Mouse (Mus musculus): ENCODE measurements at regions not wholly inside any gene's neighbourhood (a gene's known extent, or its start where the extent isn't known, plus 50 kb on each side); places are given as distances from the start of the nearest gene placed in this dataset.

DNA sequence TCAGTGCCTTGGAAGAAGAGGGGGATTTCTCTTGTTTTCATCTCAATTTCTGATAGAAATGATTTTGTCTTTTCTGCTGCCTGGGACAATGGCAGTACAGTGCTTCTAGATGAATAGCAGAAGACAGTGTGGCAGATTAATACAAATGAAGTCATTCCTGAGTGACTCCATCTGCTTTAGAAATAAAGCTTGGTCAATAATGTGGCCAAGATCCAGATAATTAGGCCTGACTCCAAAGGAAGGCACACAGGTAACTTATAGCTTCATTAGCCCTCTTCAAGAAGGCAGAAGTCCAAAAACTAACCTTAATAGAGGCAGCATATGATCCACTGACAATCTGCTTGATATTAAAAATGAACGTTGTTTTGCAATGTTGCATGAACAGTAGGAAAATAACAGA is 151.0 kb upstream of the Cdh20 start:
- in situ Hi-C loops (cut with MboI; ENCODE audit: low sequenced_read_pairs in 2 of 2, unreplicated experiment in 2 of 2), result no loop called here
- Histone ChIP-seq H3K27ac (ENCODE audit: insufficient read depth, low read depth, low read length, poor library complexity, severe bottlenecking) (no peak overlapping the region), H3K4me1 (ENCODE audit: control insufficient read depth in 2 of 2, insufficient read depth in 2 of 2, low read length in 2 of 2, poor library complexity in 1 of 2) (no peaks in the 10 kb centered on the region), H3K4me3 (ENCODE audit: insufficient read depth in 1 of 2, low read depth in 1 of 2, low read length in 2 of 2, poor library complexity in 1 of 2, severe bottlenecking in 1 of 2) (no peak overlapping the region), H3K9me3 (ENCODE audit: control insufficient read depth, insufficient read depth, low read depth, low read length) (no peaks in the 10 kb centered on the region), H3K9ac (ENCODE audit: insufficient read depth, low read depth, low read length, poor library complexity, severe bottlenecking) (no peak overlapping the region), H3K36me3 (ENCODE audit: control insufficient read depth, insufficient read depth, low read length, poor library complexity, severe bottlenecking) (no peaks in the 10 kb centered on the region)
- no peak for DNase-seq (ENCODE audit: low read depth, low spot score)
- no peak for TF ChIP-seq MAFK (IDR thresholded peaks at IDR 0.05; ENCODE audit: insufficient read depth, low read depth, low read length)
- TF ChIP-seq CHD2 (IDR thresholded peaks at IDR 0.05; ENCODE audit: low read depth, low read length), result no peak
- TF ChIP-seq ZNF384 (IDR thresholded peaks at IDR 0.05; ENCODE audit: low read depth, low read length), result no peak
- no peak for TF ChIP-seq ZC3H11A (IDR thresholded peaks at IDR 0.05; ENCODE audit: borderline replicate concordance, low read depth, low read length)
- TF ChIP-seq HCFC1 (IDR thresholded peaks at IDR 0.05; ENCODE audit: borderline replicate concordance, insufficient read depth, low read length), result no peak

GRCm38 (mm10) chr1:104619805-104620375 is 148.4 kb upstream of the Cdh20 start:
- Histone ChIP-seq H3K4me1 (ENCODE audit: control insufficient read depth in 2 of 2, insufficient read depth in 2 of 2, low read length in 2 of 2, poor library complexity in 1 of 2) (no peaks in the 10 kb centered on the region), H3K36me3 (ENCODE audit: control insufficient read depth, insufficient read depth, low read length, poor library complexity, severe bottlenecking) (no peaks in the 10 kb centered on the region), H3K27ac (ENCODE audit: insufficient read depth, low read depth, low read length, poor library complexity, severe bottlenecking) (no peak overlapping the region), H3K9me3 (ENCODE audit: control insufficient read depth, insufficient read depth, low read depth, low read length) (no peaks in the 10 kb centered on the region), H3K4me3 (ENCODE audit: insufficient read depth in 1 of 2, low read depth in 1 of 2, low read length in 2 of 2, poor library complexity in 1 of 2, severe bottlenecking in 1 of 2) (no peak overlapping the region), H3K9ac (ENCODE audit: insufficient read depth, low read depth, low read length, poor library complexity, severe bottlenecking) (no peak overlapping the region)
- no peak for DNase-seq (ENCODE audit: low read depth, low spot score)
- in situ Hi-C loops (cut with MboI; ENCODE audit: low sequenced_read_pairs in 2 of 2, unreplicated experiment in 2 of 2), result no loop called here
- no peak for TF ChIP-seq CHD2 (IDR thresholded peaks at IDR 0.05; ENCODE audit: low read depth, low read length)
- TF ChIP-seq MAFK (IDR thresholded peaks at IDR 0.05; ENCODE audit: insufficient read depth, low read depth, low read length), result no peak
- no peak for TF ChIP-seq ZNF384 (IDR thresholded peaks at IDR 0.05; ENCODE audit: low read depth, low read length)
- no peak for TF ChIP-seq ZC3H11A (IDR thresholded peaks at IDR 0.05; ENCODE audit: borderline replicate concordance, low read depth, low read length)
- no peak for TF ChIP-seq HCFC1 (IDR thresholded peaks at IDR 0.05; ENCODE audit: borderline replicate concordance, insufficient read depth, low read length)

GRCm38 (mm10) chr1:104625528-104625927 is 142.8 kb upstream of the Cdh20 start:
- no peak for DNase-seq (ENCODE audit: low read depth, low spot score)
- in situ Hi-C loops (cut with MboI; ENCODE audit: low sequenced_read_pairs in 2 of 2, unreplicated experiment in 2 of 2), result no loop called here
- TF ChIP-seq ZNF384 (IDR thresholded peaks at IDR 0.05; ENCODE audit: low read depth, low read length) (no peak), MAFK (IDR thresholded peaks at IDR 0.05; ENCODE audit: insufficient read depth, low read depth, low read length) (no peak), CHD2 (IDR thresholded peaks at IDR 0.05; ENCODE audit: low read depth, low read length) (no peak), HCFC1 (IDR thresholded peaks at IDR 0.05; ENCODE audit: borderline replicate concordance, insufficient read depth, low read length) (no peak), ZC3H11A (IDR thresholded peaks at IDR 0.05; ENCODE audit: borderline replicate concordance, low read depth, low read length) (no peak)
- H3K4me1 ChIP-seq (ENCODE audit: control insufficient read depth in 2 of 2, insufficient read depth in 2 of 2, low read length in 2 of 2, poor library complexity in 1 of 2), result no peaks in the 10 kb centered on the region
- H3K9me3 ChIP-seq (ENCODE audit: control insufficient read depth, insufficient read depth, low read depth, low read length), result no peaks in the 10 kb centered on the region
- no peak overlapping the region for H3K4me3 ChIP-seq (ENCODE audit: insufficient read depth in 1 of 2, low read depth in 1 of 2, low read length in 2 of 2, poor library complexity in 1 of 2, severe bottlenecking in 1 of 2)
- no peaks in the 10 kb centered on the region for H3K36me3 ChIP-seq (ENCODE audit: control insufficient read depth, insufficient read depth, low read length, poor library complexity, severe bottlenecking)
- no peak overlapping the region for H3K27ac ChIP-seq (ENCODE audit: insufficient read depth, low read depth, low read length, poor library complexity, severe bottlenecking)
- no peak overlapping the region for H3K9ac ChIP-seq (ENCODE audit: insufficient read depth, low read depth, low read length, poor library complexity, severe bottlenecking)

DNA sequence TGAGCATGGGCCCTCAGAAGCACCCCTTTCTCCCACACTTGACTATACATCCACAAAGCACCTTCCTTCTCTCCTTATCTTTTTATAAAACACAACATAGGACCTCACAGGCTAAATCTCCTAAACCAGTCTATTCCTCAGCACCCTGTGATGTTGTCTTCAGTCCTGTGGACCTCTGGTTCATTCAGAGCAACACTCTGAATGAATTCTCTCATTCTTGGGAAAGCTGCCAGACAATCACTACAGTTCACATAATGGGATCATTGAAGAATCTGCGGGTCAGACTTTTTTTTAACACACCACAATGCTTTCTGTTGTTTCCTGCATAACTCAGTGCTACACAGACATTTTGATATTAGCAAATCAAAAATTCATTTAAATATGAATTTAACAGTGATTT is 115.9 kb upstream of the Cdh20 start:
- Histone ChIP-seq H3K4me3 (ENCODE audit: insufficient read depth in 1 of 2, low read depth in 1 of 2, low read length in 2 of 2, poor library complexity in 1 of 2, severe bottlenecking in 1 of 2) (no peak overlapping the region), H3K9me3 (ENCODE audit: control insufficient read depth, insufficient read depth, low read depth, low read length) (no peaks in the 10 kb centered on the region), H3K4me1 (ENCODE audit: control insufficient read depth in 2 of 2, insufficient read depth in 2 of 2, low read length in 2 of 2, poor library complexity in 1 of 2) (no peaks in the 10 kb centered on the region), H3K9ac (ENCODE audit: insufficient read depth, low read depth, low read length, poor library complexity, severe bottlenecking) (no peak overlapping the region), H3K36me3 (ENCODE audit: control insufficient read depth, insufficient read depth, low read length, poor library complexity, severe bottlenecking) (no peaks in the 10 kb centered on the region), H3K27ac (ENCODE audit: insufficient read depth, low read depth, low read length, poor library complexity, severe bottlenecking) (no peak overlapping the region)
- TF ChIP-seq MAFK (IDR thresholded peaks at IDR 0.05; ENCODE audit: insufficient read depth, low read depth, low read length) (no peak), ZNF384 (IDR thresholded peaks at IDR 0.05; ENCODE audit: low read depth, low read length) (no peak), HCFC1 (IDR thresholded peaks at IDR 0.05; ENCODE audit: borderline replicate concordance, insufficient read depth, low read length) (no peak), ZC3H11A (IDR thresholded peaks at IDR 0.05; ENCODE audit: borderline replicate concordance, low read depth, low read length) (no peak), CHD2 (IDR thresholded peaks at IDR 0.05; ENCODE audit: low read depth, low read length) (no peak)
- no peak for DNase-seq (ENCODE audit: low read depth, low spot score)
- in situ Hi-C loops (cut with MboI; ENCODE audit: low sequenced_read_pairs in 2 of 2, unreplicated experiment in 2 of 2), result no loop called here

Data from ES-E14 (cell line).